Mouse (Mus musculus) heart, adult 8-10 months (tissue): ENCODE results near the gene Scfd2. TPM values are rescaled to one million over a fixed set of nuclear protein-coding genes. Genes with fewer than 3 reads are reported as not detected.
A peak's percentile ranks its signal among the peaks of the same experiment; 100 is the strongest.

ENCODE experiments used
- DNase-seq: peaks from one replicate; pipeline ENCODE4 v3.0.0; 2022; ENCODE audit warnings: low spot score
- total RNA-seq, 4 experiments: library from RNA; stranded (reverse); gene quantifications; 2 replicates each; pipeline ENCODE4 v1.2.4; 2022

The Scfd2 gene
- total RNA-seq, 4 experiments from 2014 or later, result 9.9 to 18.2 (median 12.5) TPM

- DNase-seq, result no peak
Measured at GRCm38 (mm10) chr5:74313542-74313941, 218.0 kb downstream of the Scfd2 start.

GRCm38 (mm10) chr5:74311865-74312264 is 219.7 kb downstream of the Scfd2 start:
- peak; percentile 46 for DNase-seq

GRCm38 (mm10) chr5:74311200-74311825 is 220.2 kb downstream of the Scfd2 start:
- peak; percentile 68 for DNase-seq

- no peak for DNase-seq
Measured at GRCm38 (mm10) chr5:74310101-74310500, 221.5 kb downstream of the Scfd2 start.

- DNase-seq, result no peak
Measured at GRCm38 (mm10) chr5:74307242-74307641, 224.3 kb downstream of the Scfd2 start.

GRCm38 (mm10) chr5:74305533-74306189 is 225.9 kb downstream of the Scfd2 start:
- DNase-seq, result peak; percentile 24

- DNase-seq, result peak; percentile 73
Measured at GRCm38 (mm10) chr5:74304767-74305166, 226.8 kb downstream of the Scfd2 start.

- DNase-seq, result no peak
Measured at GRCm38 (mm10) chr5:74302331-74302730, 229.2 kb downstream of the Scfd2 start.

GRCm38 (mm10) chr5:74301443-74301842 is 230.1 kb downstream of the Scfd2 start:
- DNase-seq, result no peak

- no peak for DNase-seq
Measured at GRCm38 (mm10) chr5:74300931-74301330, 230.6 kb downstream of the Scfd2 start.

GRCm38 (mm10) chr5:74300140-74300539 is 231.4 kb downstream of the Scfd2 start:
- DNase-seq, result peak; percentile 36

- no peak for DNase-seq
Measured at GRCm38 (mm10) chr5:74297113-74297512, 234.4 kb downstream of the Scfd2 start.

GRCm38 (mm10) chr5:74296096-74296495 is 235.5 kb downstream of the Scfd2 start:
- no peak for DNase-seq

GRCm38 (mm10) chr5:74293513-74293912 is 238.0 kb downstream of the Scfd2 start:
- DNase-seq, result no peak

GRCm38 (mm10) chr5:74292050-74292449 is 239.5 kb downstream of the Scfd2 start:
- no peak for DNase-seq

- DNase-seq, result no peak
Measured at GRCm38 (mm10) chr5:74291575-74291974, 240.0 kb downstream of the Scfd2 start.

- no peak for DNase-seq
Measured at GRCm38 (mm10) chr5:74289957-74290356, 241.6 kb downstream of the Scfd2 start.

GRCm38 (mm10) chr5:74288206-74288605 is 243.4 kb downstream of the Scfd2 start:
- DNase-seq, result no peak

- no peak for DNase-seq
Measured at GRCm38 (mm10) chr5:74286301-74286700, 245.3 kb downstream of the Scfd2 start.

- no peak for DNase-seq
Measured at GRCm38 (mm10) chr5:74285764-74286163, 245.8 kb downstream of the Scfd2 start.

GRCm38 (mm10) chr5:74285289-74285688 is 246.3 kb downstream of the Scfd2 start:
- no peak for DNase-seq

GRCm38 (mm10) chr5:74283545-74283944 is 248.0 kb downstream of the Scfd2 start:
- DNase-seq, result peak; percentile 24

GRCm38 (mm10) chr5:74281480-74281879 is 250.1 kb downstream of the Scfd2 start:
- peak; percentile 31 for DNase-seq
